Mouse (Mus musculus): Measurements from ENCODE around the gene Zfp385a. TPM values are rescaled to one million over a fixed set of nuclear protein-coding genes. Genes with fewer than 3 reads are reported as not detected.
A peak's percentile ranks its signal among the peaks of the same experiment; 100 is the strongest.

Gene Zfp385a
- 27.4 and 27.8 TPM in 2 replicates for polyA plus RNA-seq (2014; fragmentation: Nextera tagmentation; extraction: Ambion mirVana)

GRCm38 (mm10) chr15:103339961-103340337, at the start of gene Zfp385a:
Zfp385a (minus strand) TSS chr15:103340093.
- Histone ChIP-seq H3K9me3 (ENCODE audit: control insufficient read depth, low read length) (no peaks in the 10 kb centered on the region), H3K4me2 (ENCODE audit: low read depth, low read length, severe bottlenecking) (peak within 1 kb of the TSS; percentile 86), H3K27ac (ENCODE audit: low read depth, low read length) (no peak within 1 kb of the TSS), H3K27me3 (ENCODE audit: control insufficient read depth, insufficient read depth, low read length) (peaks cover 13% of the 10 kb centered on the region), H3K36me3 (ENCODE audit: control insufficient read depth, insufficient read depth, low read length) (peaks cover 2% of the 10 kb centered on the region; the same call in 1 of the 2 replicates), H3K4me3 (ENCODE audit: low read depth, low read length) (peak within 1 kb of the TSS; percentile 54), H3K9ac (ENCODE audit: low read length) (peak within 1 kb of the TSS; percentile 55), H3K4me1 (replicated peaks; ENCODE audit: control insufficient read depth, insufficient read depth, low read length) (peaks cover 16% of the 10 kb centered on the region; the same call in 1 of the 2 replicates)
- 1% methylated on average over 23 of the region's 26 CpGs for WGBS
- peak; percentile 78 for DNase-seq (ENCODE audit: low spot score)
- ATAC-seq (replicated peaks; ENCODE audit: low FRiP score): peak; percentile 39

- Histone ChIP-seq H3K36me3 (ENCODE audit: control insufficient read depth, insufficient read depth, low read length) (no peaks in the 10 kb centered on the region), H3K4me1 (replicated peaks; ENCODE audit: control insufficient read depth, insufficient read depth, low read length) (no peaks in the 10 kb centered on the region), H3K27ac (ENCODE audit: low read depth, low read length) (no peak overlapping the region), H3K9me3 (ENCODE audit: control insufficient read depth, low read length) (no peaks in the 10 kb centered on the region), H3K27me3 (ENCODE audit: control insufficient read depth, insufficient read depth, low read length) (no peaks in the 10 kb centered on the region), H3K9ac (ENCODE audit: low read length) (no peak overlapping the region), H3K4me2 (ENCODE audit: low read depth, low read length, severe bottlenecking) (no peak overlapping the region), H3K4me3 (ENCODE audit: low read depth, low read length) (no peak overlapping the region)
- DNase-seq (ENCODE audit: low spot score) (no peak), ATAC-seq (replicated peaks; ENCODE audit: low FRiP score) (no peak)
- 68% methylated on average over 3 of the region's 4 CpGs for WGBS
Measured at GRCm38 (mm10) chr15:103388556-103389145, 48.8 kb upstream of the Zfp385a start.

GRCm38 (mm10) chr15:103383771-103384488, 44.0 kb upstream of the Zfp385a start:
- Histone ChIP-seq H3K9me3 (ENCODE audit: control insufficient read depth, low read length) (no peaks in the 10 kb centered on the region), H3K36me3 (ENCODE audit: control insufficient read depth, insufficient read depth, low read length) (no peaks in the 10 kb centered on the region), H3K4me1 (replicated peaks; ENCODE audit: control insufficient read depth, insufficient read depth, low read length) (no peaks in the 10 kb centered on the region), H3K27me3 (ENCODE audit: control insufficient read depth, insufficient read depth, low read length) (no peaks in the 10 kb centered on the region), H3K9ac (ENCODE audit: low read length) (no peak overlapping the region), H3K27ac (ENCODE audit: low read depth, low read length) (no peak overlapping the region), H3K4me2 (ENCODE audit: low read depth, low read length, severe bottlenecking) (no peak overlapping the region), H3K4me3 (ENCODE audit: low read depth, low read length) (no peak overlapping the region)
- WGBS: 78% methylated on average over 7 of the region's 7 CpGs
- ATAC-seq (replicated peaks; ENCODE audit: low FRiP score) (no peak), DNase-seq (ENCODE audit: low spot score) (no peak)

GRCm38 (mm10) chr15:103382795-103383406, 43.0 kb upstream of the Zfp385a start:
- H3K36me3 ChIP-seq (ENCODE audit: control insufficient read depth, insufficient read depth, low read length): no peaks in the 10 kb centered on the region
- H3K4me1 ChIP-seq (replicated peaks; ENCODE audit: control insufficient read depth, insufficient read depth, low read length): no peaks in the 10 kb centered on the region
- H3K9me3 ChIP-seq (ENCODE audit: control insufficient read depth, low read length): no peaks in the 10 kb centered on the region
- WGBS: 41% methylated on average over 5 of the region's 5 CpGs
- H3K27ac ChIP-seq (ENCODE audit: low read depth, low read length): no peak overlapping the region
- no peak for ATAC-seq (replicated peaks; ENCODE audit: low FRiP score)
- H3K4me2 ChIP-seq (ENCODE audit: low read depth, low read length, severe bottlenecking): no peak overlapping the region
- H3K27me3 ChIP-seq (ENCODE audit: control insufficient read depth, insufficient read depth, low read length): no peaks in the 10 kb centered on the region
- H3K9ac ChIP-seq (ENCODE audit: low read length): no peak overlapping the region
- H3K4me3 ChIP-seq (ENCODE audit: low read depth, low read length): no peak overlapping the region
- DNase-seq (ENCODE audit: low spot score): no peak

GRCm38 (mm10) chr15:103382075-103382474, 42.2 kb upstream of the Zfp385a start:
- no peaks in the 10 kb centered on the region for H3K27me3 ChIP-seq (ENCODE audit: control insufficient read depth, insufficient read depth, low read length)
- H3K4me2 ChIP-seq (ENCODE audit: low read depth, low read length, severe bottlenecking): no peak overlapping the region
- no peak overlapping the region for H3K27ac ChIP-seq (ENCODE audit: low read depth, low read length)
- no peak overlapping the region for H3K4me3 ChIP-seq (ENCODE audit: low read depth, low read length)
- no peaks in the 10 kb centered on the region for H3K36me3 ChIP-seq (ENCODE audit: control insufficient read depth, insufficient read depth, low read length)
- H3K9me3 ChIP-seq (ENCODE audit: control insufficient read depth, low read length): no peaks in the 10 kb centered on the region
- WGBS: 85% methylated on average over 2 of the region's 2 CpGs
- no peaks in the 10 kb centered on the region for H3K4me1 ChIP-seq (replicated peaks; ENCODE audit: control insufficient read depth, insufficient read depth, low read length)
- no peak for ATAC-seq (replicated peaks; ENCODE audit: low FRiP score)
- DNase-seq (ENCODE audit: low spot score): no peak
- H3K9ac ChIP-seq (ENCODE audit: low read length): no peak overlapping the region

- 63% methylated on average over 3 of the region's 3 CpGs for WGBS
- Histone ChIP-seq H3K4me1 (replicated peaks; ENCODE audit: control insufficient read depth, insufficient read depth, low read length) (no peaks in the 10 kb centered on the region), H3K9me3 (ENCODE audit: control insufficient read depth, low read length) (no peaks in the 10 kb centered on the region), H3K27me3 (ENCODE audit: control insufficient read depth, insufficient read depth, low read length) (no peaks in the 10 kb centered on the region), H3K36me3 (ENCODE audit: control insufficient read depth, insufficient read depth, low read length) (no peaks in the 10 kb centered on the region), H3K4me2 (ENCODE audit: low read depth, low read length, severe bottlenecking) (no peak overlapping the region), H3K27ac (ENCODE audit: low read depth, low read length) (no peak overlapping the region), H3K9ac (ENCODE audit: low read length) (no peak overlapping the region), H3K4me3 (ENCODE audit: low read depth, low read length) (no peak overlapping the region)
- no peak for DNase-seq (ENCODE audit: low spot score)
- no peak for ATAC-seq (replicated peaks; ENCODE audit: low FRiP score)
Measured at GRCm38 (mm10) chr15:103378665-103379356, 38.9 kb upstream of the Zfp385a start.

GRCm38 (mm10) chr15:103377752-103378664, 38.1 kb upstream of the Zfp385a start:
- 71% methylated on average over 3 of the region's 3 CpGs for WGBS
- H3K4me3 ChIP-seq (ENCODE audit: low read depth, low read length): no peak overlapping the region
- no peak for DNase-seq (ENCODE audit: low spot score)
- no peak overlapping the region for H3K27ac ChIP-seq (ENCODE audit: low read depth, low read length)
- H3K36me3 ChIP-seq (ENCODE audit: control insufficient read depth, insufficient read depth, low read length): no peaks in the 10 kb centered on the region
- no peaks in the 10 kb centered on the region for H3K27me3 ChIP-seq (ENCODE audit: control insufficient read depth, insufficient read depth, low read length)
- no peak for ATAC-seq (replicated peaks; ENCODE audit: low FRiP score)
- no peak overlapping the region for H3K4me2 ChIP-seq (ENCODE audit: low read depth, low read length, severe bottlenecking)
- H3K9me3 ChIP-seq (ENCODE audit: control insufficient read depth, low read length): no peaks in the 10 kb centered on the region
- no peaks in the 10 kb centered on the region for H3K4me1 ChIP-seq (replicated peaks; ENCODE audit: control insufficient read depth, insufficient read depth, low read length)
- H3K9ac ChIP-seq (ENCODE audit: low read length): no peak overlapping the region

- no peak for ATAC-seq (replicated peaks; ENCODE audit: low FRiP score)
- no peaks in the 10 kb centered on the region for H3K9me3 ChIP-seq (ENCODE audit: control insufficient read depth, low read length)
Measured at GRCm38 (mm10) chr15:103376837-103377269, 37.0 kb upstream of the Zfp385a start.

More at GRCm38 (mm10) chr15:103376837-103377269, 37.0 kb upstream of the Zfp385a start:
- WGBS: 82% methylated on average over 8 of the region's 8 CpGs
- Histone ChIP-seq H3K4me3 (ENCODE audit: low read depth, low read length) (no peak overlapping the region), H3K4me2 (ENCODE audit: low read depth, low read length, severe bottlenecking) (no peak overlapping the region), H3K36me3 (ENCODE audit: control insufficient read depth, insufficient read depth, low read length) (no peaks in the 10 kb centered on the region), H3K27ac (ENCODE audit: low read depth, low read length) (no peak overlapping the region), H3K9ac (ENCODE audit: low read length) (no peak overlapping the region), H3K4me1 (replicated peaks; ENCODE audit: control insufficient read depth, insufficient read depth, low read length) (no peaks in the 10 kb centered on the region), H3K27me3 (ENCODE audit: control insufficient read depth, insufficient read depth, low read length) (no peaks in the 10 kb centered on the region)
- DNase-seq (ENCODE audit: low spot score): no peak

Data from forebrain, embryonic 11.5 days (tissue).